ENCODE assay signal across 9 mouse cellular contexts in the genomic region with DNA sequence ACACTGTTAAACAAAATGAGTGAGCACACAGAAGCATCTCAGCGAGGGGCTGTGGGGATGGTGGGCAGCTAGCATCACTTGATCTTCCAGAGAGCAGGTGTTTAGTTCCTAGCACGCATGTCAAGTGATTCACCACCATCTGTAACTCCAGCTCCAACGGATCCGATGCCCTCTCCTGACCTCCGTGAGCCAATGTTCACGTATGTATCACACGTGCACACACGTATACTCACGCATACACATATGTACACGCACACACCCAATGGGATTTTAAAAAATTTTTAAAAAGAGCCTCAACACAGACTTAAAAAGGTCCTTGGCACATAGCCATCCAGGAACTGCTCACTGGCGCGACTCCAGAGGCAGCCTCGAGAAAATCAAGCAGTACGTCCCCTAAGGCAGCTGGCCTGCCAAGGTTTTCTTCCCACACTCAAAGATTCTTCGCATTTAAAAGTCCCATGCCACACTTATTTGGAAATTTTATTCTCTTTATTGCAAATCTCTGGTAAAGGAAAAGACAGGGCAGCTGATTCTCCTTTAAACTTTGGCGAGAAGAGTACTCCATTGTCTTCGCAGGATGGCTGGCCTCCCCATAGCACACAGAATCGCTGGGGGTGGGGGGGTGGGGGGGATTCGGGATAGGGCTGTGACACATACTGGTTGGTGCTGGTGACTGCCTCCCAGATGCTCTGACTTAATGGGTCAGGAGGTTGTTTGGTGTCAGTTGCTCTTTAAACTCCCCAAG. TPM values are rescaled to one million over a fixed set of nuclear protein-coding genes. Genes with fewer than 3 reads are reported as not detected.
DNase-seq lines count a peak whose midpoint lies in the region; ATAC-seq and TF ChIP-seq lines count a peak whose summit lies in the region.
"Had no signal": no experiment of that assay in that cellular context is flagged by ENCODE, and none has a peak within 500 bp of the region (broad histone marks: within the 10 kb centered on the region; RNA-seq: fewer than 3 reads in every experiment).

No protein-coding gene starts in this region.

- 68% methylated on average over 19 of the region's 19 CpGs for WGBS in kidney, embryonic 15.5 days
- 39% methylated on average over 19 of the region's 19 CpGs for WGBS in lung, postnatal 0 days
- 41% methylated on average over 19 of the region's 19 CpGs for WGBS in forebrain, embryonic 16.5 days

- H3K27ac ChIP-seq in kidney, embryonic 15.5 days, result no peak overlapping the region
- H3K27ac ChIP-seq in lung, postnatal 0 days (ENCODE audit: low read length), result no peak overlapping the region
- no peak overlapping the region for H3K27ac ChIP-seq in forebrain, embryonic 16.5 days (ENCODE audit: low read length)

- no peaks in the 10 kb centered on the region for H3K27me3 ChIP-seq in kidney, embryonic 15.5 days
- H3K27me3 ChIP-seq in lung, postnatal 0 days (replicated peaks; ENCODE audit: insufficient read depth, low read length), result no peaks in the 10 kb centered on the region
- no peaks in the 10 kb centered on the region for H3K27me3 ChIP-seq in forebrain, embryonic 16.5 days (replicated peaks; ENCODE audit: control insufficient read depth, insufficient read depth, low read length)

- H3K4me1 ChIP-seq in kidney, embryonic 15.5 days, result peaks cover 10% of the 10 kb centered on the region
- H3K4me1 ChIP-seq in lung, postnatal 0 days (ENCODE audit: insufficient read depth, low read depth, low read length), result no peaks in the 10 kb centered on the region
- peaks cover 12% of the 10 kb centered on the region for H3K4me1 ChIP-seq in forebrain, embryonic 16.5 days (replicated peaks; ENCODE audit: control insufficient read depth, insufficient read depth, low read length)

- 0 out of 2 replicates have a peak, but pooled peaks have one; percentile 9 for ATAC-seq in kidney, embryonic 15.5 days (replicated peaks; ENCODE audit: low FRiP score)
- 0 out of 2 replicates have a peak, but pooled peaks have one; percentile 20 for ATAC-seq in frontal cortex, adult (ENCODE audit: low TSS enrichment)
- no peak for ATAC-seq in lung, postnatal 0 days
- no peak for ATAC-seq in megakaryocyte, adult 5-6 weeks (ENCODE audit: poor library complexity, severe bottlenecking)
- no peak for ATAC-seq in forebrain, embryonic 16.5 days

- H3K4me2 ChIP-seq in kidney, embryonic 15.5 days, result no peak overlapping the region
- H3K4me2 ChIP-seq in lung, postnatal 0 days (replicated peaks; ENCODE audit: low read depth, low read length), result no peak overlapping the region
- H3K4me2 ChIP-seq in forebrain, embryonic 16.5 days (ENCODE audit: low read length), result no peak overlapping the region

- H3K4me3 ChIP-seq in kidney, embryonic 15.5 days (replicated peaks), result no peak overlapping the region
- H3K4me3 ChIP-seq in lung, postnatal 0 days (ENCODE audit: low read depth, low read length), result no peak overlapping the region
- no peak overlapping the region for H3K4me3 ChIP-seq in forebrain, embryonic 16.5 days (replicated peaks; ENCODE audit: low read length)
- H3K4me3 ChIP-seq: erythroblast, embryonic 14.5 days had no signal

- no peaks in the 10 kb centered on the region for H3K36me3 ChIP-seq in kidney, embryonic 15.5 days
- no peaks in the 10 kb centered on the region for H3K36me3 ChIP-seq in lung, postnatal 0 days (ENCODE audit: insufficient read depth, low read length)
- no peaks in the 10 kb centered on the region for H3K36me3 ChIP-seq in forebrain, embryonic 16.5 days (ENCODE audit: control insufficient read depth, insufficient read depth)

- no peak for TF ChIP-seq CTCF in lung, postnatal 0 days (IDR thresholded peaks at IDR 0.05)

- DNase-seq in kidney, adult 11 months, result no peak
- peak; percentile 24 for DNase-seq in adrenal gland, adult 8-10 months
- peak; percentile 46 for DNase-seq in lung, postnatal 0 days (ENCODE audit: low spot score)

- H3K9ac ChIP-seq in kidney, embryonic 15.5 days, result no peak overlapping the region
- H3K9ac ChIP-seq in lung, postnatal 0 days (replicated peaks; ENCODE audit: low read depth), result no peak overlapping the region
- H3K9ac ChIP-seq in forebrain, embryonic 16.5 days (replicated peaks; ENCODE audit: low read depth, low read length), result no peak overlapping the region

- H3K9me3 ChIP-seq in kidney, embryonic 15.5 days (replicated peaks), result no peaks in the 10 kb centered on the region
- no peaks in the 10 kb centered on the region for H3K9me3 ChIP-seq in lung, postnatal 0 days (ENCODE audit: low read length)
- no peaks in the 10 kb centered on the region for H3K9me3 ChIP-seq in forebrain, embryonic 16.5 days (ENCODE audit: control insufficient read depth, low read length)

- no peak for TF ChIP-seq EP300 in lung, postnatal 0 days (IDR thresholded peaks at IDR 0.05)

RNA-seq across cellular contexts. Expression of gene Gcnt3, which starts 50.3 kb away (rescaled TPM):
- 1.3 and 2.3 TPM in 2 replicates for polyA plus RNA-seq in kidney, embryonic 15.5 days (2015; fragmentation: Nextera tagmentation; extraction: Ambion mirVana)
- not detected for total RNA-seq in adrenal gland, adult 8-10 months (2022)
- not detected in 2 replicates for polyA plus RNA-seq in lung, postnatal 0 days (2015; fragmentation: Nextera tagmentation; extraction: Ambion mirVana)
- not detected in 2 replicates for total RNA-seq in megakaryocyte, adult 5-6 weeks (2015)
- total RNA-seq in megakaryocyte, adult 5-6 weeks (2017), result not detected in 2 replicates
- not detected in 2 replicates for polyA plus RNA-seq in forebrain, embryonic 16.5 days (2015; fragmentation: Nextera tagmentation; extraction: Ambion mirVana)
- polyA plus RNA-seq: erythroblast, embryonic 14.5 days; neural tube, embryonic 14.5 days had no signal

RNA-seq across cellular contexts. Expression of gene Fam81a, which starts 54.1 kb away (rescaled TPM):
- polyA plus RNA-seq in kidney, embryonic 15.5 days (2015; fragmentation: Nextera tagmentation; extraction: Ambion mirVana), result 12.2 and 12.7 TPM in 2 replicates
- 1 to 10 TPM; 2.1 to 2.9 (median 2.5) TPM for total RNA-seq in adrenal gland, adult 8-10 months (2022)
- polyA plus RNA-seq in lung, postnatal 0 days (2015; fragmentation: Nextera tagmentation; extraction: Ambion mirVana), result 4.8 and 6.0 TPM in 2 replicates
- not detected in 2 replicates for total RNA-seq in megakaryocyte, adult 5-6 weeks (2015)
- 0.07 TPM in 1 of 2 replicates, not detected in the other for total RNA-seq in megakaryocyte, adult 5-6 weeks (2017)
- polyA plus RNA-seq in forebrain, embryonic 16.5 days (2015; fragmentation: Nextera tagmentation; extraction: Ambion mirVana), result 12.4 and 14.4 TPM in 2 replicates
- polyA plus RNA-seq: erythroblast, embryonic 14.5 days had no signal

Comparison
In these comparisons a context has a peak if more than half of its experiments do, and no peak if none do; other contexts are left out.
1. ATAC-seq: peak in kidney, embryonic 15.5 days (single experiment) and frontal cortex, adult (single experiment); none in lung, postnatal 0 days (single experiment), megakaryocyte, adult 5-6 weeks (single experiment) and forebrain, embryonic 16.5 days (single experiment).